Mouse (Mus musculus): ENCODE results near the gene Rnf133. TPM values are rescaled to one million over a fixed set of nuclear protein-coding genes. Genes with fewer than 3 reads are reported as not detected.

Rnf133 gene
- polyA plus RNA-seq, 1 experiment from 2014 or later: not detected

GRCm38 (mm10) chr6:23635208-23635607 is 14.9 kb downstream of the Rnf133 start:
- Histone ChIP-seq H3K9me3 (ENCODE audit: low read length) (no peaks in the 10 kb centered on the region), H3K4me1 (ENCODE audit: insufficient read depth) (no peaks in the 10 kb centered on the region), H3K36me3 (replicated peaks; ENCODE audit: insufficient read depth, low read length) (no peaks in the 10 kb centered on the region), H3K27me3 (ENCODE audit: insufficient read depth, low read length) (no peaks in the 10 kb centered on the region), H3K4me3 (ENCODE audit: low read depth, low read length) (no peak overlapping the region), H3K9ac (replicated peaks) (no peak overlapping the region), H3K4me2 (ENCODE audit: low read depth, low read length) (no peak overlapping the region), H3K27ac (ENCODE audit: low read depth) (no peak overlapping the region)
- DNase-seq: no peak
- no peak for TF ChIP-seq EP300 (IDR thresholded peaks at IDR 0.05; ENCODE audit: low read depth)
- TF ChIP-seq CTCF (IDR thresholded peaks at IDR 0.05; ENCODE audit: low read depth): no peak
- ATAC-seq: no peak
- 74% methylated on average over 3 of the region's 3 CpGs for WGBS (ENCODE audit: insufficient replicate concordance)

GRCm38 (mm10) chr6:23634016-23634415 is 16.1 kb downstream of the Rnf133 start:
- DNase-seq (no peak), ATAC-seq (no peak)
- Histone ChIP-seq H3K36me3 (replicated peaks; ENCODE audit: insufficient read depth, low read length) (no peaks in the 10 kb centered on the region), H3K9me3 (ENCODE audit: low read length) (no peaks in the 10 kb centered on the region), H3K9ac (replicated peaks) (no peak overlapping the region), H3K4me3 (ENCODE audit: low read depth, low read length) (no peak overlapping the region), H3K27ac (ENCODE audit: low read depth) (no peak overlapping the region), H3K4me1 (ENCODE audit: insufficient read depth) (no peaks in the 10 kb centered on the region), H3K27me3 (ENCODE audit: insufficient read depth, low read length) (no peaks in the 10 kb centered on the region), H3K4me2 (ENCODE audit: low read depth, low read length) (no peak overlapping the region)
- no peak for TF ChIP-seq CTCF (IDR thresholded peaks at IDR 0.05; ENCODE audit: low read depth)
- TF ChIP-seq EP300 (IDR thresholded peaks at IDR 0.05; ENCODE audit: low read depth): no peak
- WGBS (ENCODE audit: insufficient replicate concordance): 79% methylated on average over 9 of the region's 9 CpGs

- H3K9ac ChIP-seq (replicated peaks): no peak overlapping the region
- TF ChIP-seq EP300 (IDR thresholded peaks at IDR 0.05; ENCODE audit: low read depth) (no peak), CTCF (IDR thresholded peaks at IDR 0.05; ENCODE audit: low read depth) (no peak)
- H3K36me3 ChIP-seq (replicated peaks; ENCODE audit: insufficient read depth, low read length): no peaks in the 10 kb centered on the region
- H3K27ac ChIP-seq (ENCODE audit: low read depth): no peak overlapping the region
- no peaks in the 10 kb centered on the region for H3K4me1 ChIP-seq (ENCODE audit: insufficient read depth)
- no peaks in the 10 kb centered on the region for H3K27me3 ChIP-seq (ENCODE audit: insufficient read depth, low read length)
- no peak for ATAC-seq
- H3K9me3 ChIP-seq (ENCODE audit: low read length): no peaks in the 10 kb centered on the region
- no peak for DNase-seq
- WGBS (ENCODE audit: insufficient replicate concordance): 47% methylated on average over 4 of the region's 4 CpGs
- H3K4me3 ChIP-seq (ENCODE audit: low read depth, low read length): no peak overlapping the region
- H3K4me2 ChIP-seq (ENCODE audit: low read depth, low read length): no peak overlapping the region
These were observed 19.6 kb downstream of the Rnf133 start for GRCm38 (mm10) chr6:23630465-23630864.

Other genes with a start within 250 kb of the Rnf133 start
- not detected in 2 replicates for gene Rnf148, start 4.8 kb upstream of the Rnf133 start, polyA plus RNA-seq (2015; fragmentation: Nextera tagmentation; extraction: Ambion mirVana)
- 0.13 and 0.18 TPM in 2 replicates for gene Cadps2, start 189.1 kb upstream of the Rnf133 start, polyA plus RNA-seq (2015; fragmentation: Nextera tagmentation; extraction: Ambion mirVana)